Mouse (Mus musculus) liver, embryonic 15.5 days (tissue): ENCODE measurements around the gene Adamtsl1. TPM values are rescaled to one million over a fixed set of nuclear protein-coding genes. Genes with fewer than 3 reads are reported as not detected.

Source experiments
- ATAC-seq: fragments of 200-750 bp; cut with Nextera tagmentation; 2 replicates; pipeline ENCODE4 v1.8.0; 2017; ENCODE audit warnings: moderate number of reproducible peaks, mild to moderate bottlenecking, moderate library complexity; ENCODE audit not compliant: insufficient read depth
- H3K27ac ChIP-seq: fragments of 300-500 bp; sonication (generic); replicated peaks from 2 replicates; pipeline ENCODE4 v1.5.1; 2015; ENCODE audit warnings: mild to moderate bottlenecking, inconsistent platforms
- H3K27me3 ChIP-seq: fragments of 300-500 bp; sonication (generic); 2 replicates; pipeline ENCODE4 v1.6.1; 2015; ENCODE audit warnings: mild to moderate bottlenecking, inconsistent platforms
- H3K36me3 ChIP-seq: fragments of 300-500 bp; sonication (generic); replicated peaks from 2 replicates; pipeline ENCODE4 v1.6.1; 2015; ENCODE audit warnings: moderate library complexity, mild to moderate bottlenecking, inconsistent platforms
- H3K4me1 ChIP-seq: fragments of 300-500 bp; sonication (generic); replicated peaks from 2 replicates; pipeline ENCODE4 v1.6.1; 2015; ENCODE audit warnings: inconsistent platforms
- H3K4me2 ChIP-seq: fragments of 300-500 bp; sonication (generic); 2 replicates; pipeline ENCODE4 v1.6.1; 2015; ENCODE audit warnings: moderate library complexity, mild to moderate bottlenecking, inconsistent platforms
- H3K4me3 ChIP-seq: fragments of 300-500 bp; sonication (generic); replicated peaks from 2 replicates; pipeline ENCODE4 v1.5.1; 2015; ENCODE audit warnings: mild to moderate bottlenecking, inconsistent platforms
- H3K9ac ChIP-seq: fragments of 300-500 bp; sonication (generic); 2 replicates; pipeline ENCODE4 v1.6.1; 2015; ENCODE audit warnings: moderate library complexity, mild to moderate bottlenecking, inconsistent platforms
- H3K9me3 ChIP-seq: fragments of 300-500 bp; sonication (generic); replicated peaks from 2 replicates; pipeline ENCODE4 v1.6.1; 2016; ENCODE audit warnings: inconsistent platforms
- WGBS: fragments of 180-500 bp; shearing (Covaris S2); methylation state at CpG from one replicate; pipeline ENCODE4 v1.1.7; 2015; ENCODE audit warnings: mixed read lengths; ENCODE audit not compliant: insufficient replicate concordance; 5-methylcytosine and 5-hydroxymethylcytosine counted together
- polyA plus RNA-seq: library from polyadenylated mRNA; unstranded; fragments of >200 nt; fragmentation: Nextera tagmentation; extraction: Ambion mirVana; gene quantifications from 2 replicates; pipeline ENCODE4 v1.2.1, GENCODE M21; 2015

Adamtsl1 gene
- polyA plus RNA-seq, 1 experiment from 2014 or later = 0.47 TPM

- no peak overlapping the region for H3K9ac ChIP-seq
- ATAC-seq = no peak
- H3K27ac ChIP-seq = no peak overlapping the region
- H3K36me3 ChIP-seq = no peaks in the 10 kb centered on the region
- no peaks in the 10 kb centered on the region for H3K4me1 ChIP-seq
- no peaks in the 10 kb centered on the region for H3K27me3 ChIP-seq
- no peaks in the 10 kb centered on the region for H3K9me3 ChIP-seq
- WGBS = 41% methylated on average over 5 of the region's 5 CpGs
- no peak overlapping the region for H3K4me3 ChIP-seq
- no peak overlapping the region for H3K4me2 ChIP-seq
Measured at GRCm38 (mm10) chr4:86122431-86122830, 608.5 kb downstream of the Adamtsl1 start.

GRCm38 (mm10) chr4:86124374-86124773, 610.4 kb downstream of the Adamtsl1 start:
- Histone ChIP-seq H3K27ac (no peak overlapping the region), H3K4me1 (no peaks in the 10 kb centered on the region), H3K9me3 (no peaks in the 10 kb centered on the region), H3K27me3 (no peaks in the 10 kb centered on the region), H3K4me3 (no peak overlapping the region), H3K4me2 (no peak overlapping the region), H3K9ac (no peak overlapping the region), H3K36me3 (no peaks in the 10 kb centered on the region)
- no peak for ATAC-seq
- WGBS = 43% methylated on average over 3 of the region's 3 CpGs

GRCm38 (mm10) chr4:86126636-86127035, 612.7 kb downstream of the Adamtsl1 start:
- no peaks in the 10 kb centered on the region for H3K27me3 ChIP-seq
- no peaks in the 10 kb centered on the region for H3K9me3 ChIP-seq
- ATAC-seq = no peak
- no peak overlapping the region for H3K4me3 ChIP-seq
- no peaks in the 10 kb centered on the region for H3K36me3 ChIP-seq
- no peak overlapping the region for H3K4me2 ChIP-seq
- no peak overlapping the region for H3K9ac ChIP-seq
- WGBS = 33% methylated on average over 2 of the region's 2 CpGs
- no peaks in the 10 kb centered on the region for H3K4me1 ChIP-seq
- H3K27ac ChIP-seq = no peak overlapping the region

GRCm38 (mm10) chr4:86158551-86158950, 644.6 kb downstream of the Adamtsl1 start:
- ATAC-seq = no peak
- H3K36me3 ChIP-seq = no peaks in the 10 kb centered on the region
- H3K4me3 ChIP-seq = no peak overlapping the region
- H3K4me2 ChIP-seq = no peak overlapping the region
- no peaks in the 10 kb centered on the region for H3K27me3 ChIP-seq
- no peaks in the 10 kb centered on the region for H3K4me1 ChIP-seq
- H3K9ac ChIP-seq = no peak overlapping the region
- 60% methylated on average over 4 of the region's 4 CpGs for WGBS
- no peak overlapping the region for H3K27ac ChIP-seq
- H3K9me3 ChIP-seq = no peaks in the 10 kb centered on the region

GRCm38 (mm10) chr4:86159362-86159761, 645.4 kb downstream of the Adamtsl1 start:
- Histone ChIP-seq H3K27ac (no peak overlapping the region), H3K9me3 (no peaks in the 10 kb centered on the region), H3K4me2 (no peak overlapping the region), H3K4me3 (no peak overlapping the region), H3K9ac (no peak overlapping the region), H3K4me1 (no peaks in the 10 kb centered on the region), H3K36me3 (no peaks in the 10 kb centered on the region), H3K27me3 (no peaks in the 10 kb centered on the region)
- ATAC-seq = no peak
- 26% methylated on average over 1 of the region's 1 CpGs for WGBS

GRCm38 (mm10) chr4:86170763-86171162, 656.8 kb downstream of the Adamtsl1 start:
- Histone ChIP-seq H3K36me3 (no peaks in the 10 kb centered on the region), H3K4me2 (no peak overlapping the region), H3K4me3 (no peak overlapping the region), H3K27me3 (no peaks in the 10 kb centered on the region), H3K4me1 (no peaks in the 10 kb centered on the region), H3K27ac (no peak overlapping the region), H3K9me3 (no peaks in the 10 kb centered on the region), H3K9ac (no peak overlapping the region)
- ATAC-seq = no peak
- 68% methylated on average over 10 of the region's 10 CpGs for WGBS

- Histone ChIP-seq H3K4me1 (no peaks in the 10 kb centered on the region), H3K4me2 (no peak overlapping the region), H3K27me3 (no peaks in the 10 kb centered on the region), H3K9me3 (no peaks in the 10 kb centered on the region), H3K9ac (no peak overlapping the region), H3K4me3 (no peak overlapping the region), H3K36me3 (no peaks in the 10 kb centered on the region), H3K27ac (no peak overlapping the region)
- no peak for ATAC-seq
- WGBS = 67% methylated on average over 5 of the region's 5 CpGs
Measured at GRCm38 (mm10) chr4:86171461-86171860, 657.5 kb downstream of the Adamtsl1 start.

GRCm38 (mm10) chr4:86177471-86177870, 663.5 kb downstream of the Adamtsl1 start:
- WGBS = 69% methylated on average over 6 of the region's 6 CpGs
- no peak overlapping the region for H3K27ac ChIP-seq

GRCm38 (mm10) chr4:86178116-86178515, 664.1 kb downstream of the Adamtsl1 start:
- Histone ChIP-seq H3K9me3 (no peaks in the 10 kb centered on the region), H3K27me3 (no peaks in the 10 kb centered on the region), H3K9ac (no peak overlapping the region), H3K4me2 (no peak overlapping the region), H3K4me3 (no peak overlapping the region), H3K4me1 (no peaks in the 10 kb centered on the region), H3K27ac (no peak overlapping the region), H3K36me3 (no peaks in the 10 kb centered on the region)
- 71% methylated on average over 14 of the region's 14 CpGs for WGBS
- ATAC-seq = no peak

More at GRCm38 (mm10) chr4:86177471-86177870, 663.5 kb downstream of the Adamtsl1 start:
- Histone ChIP-seq H3K9ac (no peak overlapping the region), H3K36me3 (no peaks in the 10 kb centered on the region), H3K4me3 (no peak overlapping the region), H3K9me3 (no peaks in the 10 kb centered on the region), H3K4me2 (no peak overlapping the region), H3K4me1 (no peaks in the 10 kb centered on the region), H3K27me3 (no peaks in the 10 kb centered on the region)
- no peak for ATAC-seq

GRCm38 (mm10) chr4:86183701-86184173, 669.8 kb downstream of the Adamtsl1 start:
- Histone ChIP-seq H3K4me3 (no peak overlapping the region), H3K4me2 (no peak overlapping the region), H3K36me3 (no peaks in the 10 kb centered on the region), H3K27me3 (no peaks in the 10 kb centered on the region), H3K9me3 (no peaks in the 10 kb centered on the region), H3K9ac (no peak overlapping the region), H3K4me1 (no peaks in the 10 kb centered on the region), H3K27ac (no peak overlapping the region)
- 33% methylated on average over 1 of the region's 1 CpGs for WGBS
- no peak for ATAC-seq

- Histone ChIP-seq H3K4me3 (no peak overlapping the region), H3K4me1 (no peaks in the 10 kb centered on the region), H3K27me3 (no peaks in the 10 kb centered on the region), H3K9ac (no peak overlapping the region), H3K27ac (no peak overlapping the region), H3K4me2 (no peak overlapping the region), H3K9me3 (no peaks in the 10 kb centered on the region), H3K36me3 (no peaks in the 10 kb centered on the region)
- ATAC-seq = no peak
- WGBS = 60% methylated on average over 2 of the region's 2 CpGs
Measured at GRCm38 (mm10) chr4:86189853-86190252, 675.9 kb downstream of the Adamtsl1 start.

- no peaks in the 10 kb centered on the region for H3K27me3 ChIP-seq
- no peaks in the 10 kb centered on the region for H3K9me3 ChIP-seq
- no peaks in the 10 kb centered on the region for H3K36me3 ChIP-seq
- H3K27ac ChIP-seq = no peak overlapping the region
- H3K4me1 ChIP-seq = no peaks in the 10 kb centered on the region
- ATAC-seq = no peak
- WGBS = 65% methylated on average over 5 of the region's 5 CpGs
- no peak overlapping the region for H3K4me2 ChIP-seq
- no peak overlapping the region for H3K9ac ChIP-seq
- H3K4me3 ChIP-seq = no peak overlapping the region
Measured at GRCm38 (mm10) chr4:86191195-86191594, 677.2 kb downstream of the Adamtsl1 start.
